Mouse (Mus musculus) embryonic fibroblast, embryonic 13.5 days (primary cell): ENCODE results near the gene Usp28.

ENCODE experiments used
- CTCF ChIP-seq: IDR thresholded peaks from 2 replicates; pipeline ENCODE4 v1.5.1; 2011; ENCODE audit warnings: mild to moderate bottlenecking, control low read depth, low read length, moderate library complexity, borderline replicate concordance; ENCODE audit not compliant: insufficient read depth
- POLR2A ChIP-seq: IDR thresholded peaks from 2 replicates; pipeline ENCODE4 v1.6.1; 2011; ENCODE audit warnings: low read depth, mild to moderate bottlenecking, control low read depth, low read length, moderate library complexity

- no peak for TF ChIP-seq CTCF
- TF ChIP-seq POLR2A: no peak
Measured at GRCm38 (mm10) chr9:49054028-49054427, 68.9 kb downstream of the Usp28 start.
